In genomic region chr16:68338970-68339369, GRCm38 (mm10) we compare ENCODE assay signal across 15 mouse cellular contexts.
"Had no signal": no experiment of that assay in that cellular context is flagged by ENCODE, and none has a peak within 500 bp of the region (broad histone marks: within the 10 kb centered on the region; RNA-seq: fewer than 3 reads in every experiment).

No protein-coding gene starts in this region.

- H3K9me3 ChIP-seq: neural tube, embryonic 15.5 days; stomach, embryonic 15.5 days had no signal

- H3K4me1 ChIP-seq: neural tube, embryonic 15.5 days; stomach, embryonic 15.5 days had no signal

- H3K36me3 ChIP-seq: neural tube, embryonic 15.5 days; stomach, embryonic 15.5 days had no signal

- DNase-seq: retina, postnatal 1 day; right cerebral cortex, adult 18-20 months; right cerebral cortex, postnatal 14 days; right cerebral cortex, postnatal 25 days; right cerebral cortex, postnatal 4 days; spleen, adult 18-20 months; thymus, adult 18-20 months; thymus, adult 2 months; thymus, postnatal 14 days; thymus, postnatal 25 days; thymus, postnatal 36 days; thymus, postnatal 4 days had no signal

- H3K4me3 ChIP-seq: neural tube, embryonic 15.5 days; stomach, embryonic 15.5 days had no signal

- H3K9ac ChIP-seq: neural tube, embryonic 15.5 days; stomach, embryonic 15.5 days had no signal

- H3K4me2 ChIP-seq: neural tube, embryonic 15.5 days; stomach, embryonic 15.5 days had no signal

- H3K27ac ChIP-seq: neural tube, embryonic 15.5 days; stomach, embryonic 15.5 days; stomach, postnatal 0 days had no signal

- H3K27me3 ChIP-seq: neural tube, embryonic 15.5 days; stomach, embryonic 15.5 days had no signal
